Mouse (Mus musculus): ENCODE measurements at regions not wholly inside any gene's neighbourhood (a gene's known extent, or its start where the extent isn't known, plus 50 kb on each side); places are given as distances from the start of the nearest gene placed in this dataset.
A peak's percentile ranks its signal among the peaks of the same experiment; 100 is the strongest.

- Histone ChIP-seq H3K27ac (ENCODE audit: low read depth) (no peak overlapping the region), H3K36me3 (ENCODE audit: insufficient read depth) (no peaks in the 10 kb centered on the region), H3K27me3 (ENCODE audit: insufficient read depth, low read length) (no peaks in the 10 kb centered on the region), H3K4me2 (no peak overlapping the region), H3K9me3 (ENCODE audit: low read depth, low read length) (no peaks in the 10 kb centered on the region), H3K4me1 (ENCODE audit: insufficient read depth) (no peaks in the 10 kb centered on the region), H3K4me3 (ENCODE audit: low read depth, low read length) (no peak overlapping the region), H3K9ac (no peak overlapping the region)
- ATAC-seq (ENCODE audit: insufficient read depth): no peak
- 82% methylated on average over 3 of the region's 3 CpGs for WGBS
- DNase-seq: no peak
- TF ChIP-seq CTCF (IDR thresholded peaks at IDR 0.05; ENCODE audit: low read depth): no peak
Measured at GRCm38 (mm10) chr9:46938628-46939027, 59.9 kb upstream of the Gm4791 start.

DNA sequence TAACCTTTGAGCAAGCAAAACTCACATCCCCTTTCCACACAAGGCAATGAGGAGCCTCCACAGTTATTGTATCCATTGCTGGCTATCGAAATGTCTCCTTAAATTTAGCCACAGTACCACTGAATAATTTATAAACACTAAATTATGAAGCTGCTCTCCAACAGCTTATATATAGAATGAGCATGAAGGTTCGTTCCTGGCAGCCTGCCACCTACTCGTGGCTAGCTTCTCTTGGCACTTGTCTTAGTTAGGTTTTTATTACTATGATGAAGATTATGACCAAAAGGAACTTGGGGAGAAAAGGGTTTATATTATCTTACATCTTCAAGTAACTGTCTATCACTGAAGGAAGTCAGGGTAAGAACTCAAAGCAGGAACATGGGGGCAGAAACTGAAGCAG is 72.9 kb upstream of the Gm4791 start:
- Histone ChIP-seq H3K27me3 (ENCODE audit: insufficient read depth, low read length) (no peaks in the 10 kb centered on the region), H3K4me2 (no peak overlapping the region), H3K9me3 (ENCODE audit: low read depth, low read length) (no peaks in the 10 kb centered on the region), H3K27ac (ENCODE audit: low read depth) (no peak overlapping the region), H3K9ac (no peak overlapping the region), H3K36me3 (ENCODE audit: insufficient read depth) (no peaks in the 10 kb centered on the region), H3K4me1 (ENCODE audit: insufficient read depth) (no peaks in the 10 kb centered on the region), H3K4me3 (ENCODE audit: low read depth, low read length) (no peak overlapping the region)
- ATAC-seq (ENCODE audit: insufficient read depth) (no peak), DNase-seq (peak; percentile 50)
- TF ChIP-seq CTCF (IDR thresholded peaks at IDR 0.05; ENCODE audit: low read depth): no peak
- whole genome bisulfite sequencing: 43% methylated on average over 3 of the region's 3 CpGs

- no peaks in the 10 kb centered on the region for H3K4me1 ChIP-seq (ENCODE audit: insufficient read depth)
- no peak overlapping the region for H3K4me2 ChIP-seq
- TF ChIP-seq CTCF (IDR thresholded peaks at IDR 0.05; ENCODE audit: low read depth): no peak
- 79% methylated on average over 1 of the region's 1 CpGs for WGBS
- no peak overlapping the region for H3K4me3 ChIP-seq (ENCODE audit: low read depth, low read length)
- H3K9me3 ChIP-seq (ENCODE audit: low read depth, low read length): no peaks in the 10 kb centered on the region; the same call in 1 of the 2 replicates
- H3K27me3 ChIP-seq (ENCODE audit: insufficient read depth, low read length): no peaks in the 10 kb centered on the region
- DNase-seq (no peak), ATAC-seq (ENCODE audit: insufficient read depth) (no peak)
- H3K9ac ChIP-seq: no peak overlapping the region
- H3K27ac ChIP-seq (ENCODE audit: low read depth): no peak overlapping the region
- H3K36me3 ChIP-seq (ENCODE audit: insufficient read depth): no peaks in the 10 kb centered on the region
Measured at GRCm38 (mm10) chr9:46920081-46920480, 78.5 kb upstream of the Gm4791 start.

DNA sequence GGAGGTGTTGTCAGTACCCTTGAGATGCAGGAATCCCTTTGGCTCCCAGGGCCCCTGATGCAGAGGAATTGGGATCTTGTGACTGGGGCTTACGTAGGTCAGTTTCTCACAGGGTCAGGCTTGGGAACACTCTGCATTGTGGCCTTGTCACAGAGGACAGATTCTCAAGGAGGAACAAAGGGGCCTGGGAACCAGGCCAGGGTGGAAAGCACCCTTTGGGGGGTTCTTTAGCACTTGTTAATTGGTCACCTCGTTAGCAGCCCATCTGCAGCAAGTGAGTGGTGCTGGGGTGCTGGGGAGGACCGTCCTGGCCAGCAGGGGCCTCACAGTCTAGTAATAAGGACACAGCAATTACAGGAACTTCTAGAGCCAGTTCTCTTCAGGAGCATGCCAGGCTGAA is 85.3 kb upstream of the Gm4791 start:
- Histone ChIP-seq H3K9me3 (ENCODE audit: low read depth, low read length) (no peaks in the 10 kb centered on the region), H3K27me3 (ENCODE audit: insufficient read depth, low read length) (no peaks in the 10 kb centered on the region), H3K27ac (ENCODE audit: low read depth) (no peak overlapping the region), H3K4me1 (ENCODE audit: insufficient read depth) (no peaks in the 10 kb centered on the region), H3K4me3 (ENCODE audit: low read depth, low read length) (no peak overlapping the region), H3K36me3 (ENCODE audit: insufficient read depth) (no peaks in the 10 kb centered on the region), H3K9ac (no peak overlapping the region), H3K4me2 (no peak overlapping the region)
- WGBS: 44% methylated on average over 3 of the region's 3 CpGs
- TF ChIP-seq CTCF (IDR thresholded peaks at IDR 0.05; ENCODE audit: low read depth): no peak
- DNase-seq (no peak), ATAC-seq (ENCODE audit: insufficient read depth) (no peak)

GRCm38 (mm10) chr9:46909412-46910013 is 89.0 kb upstream of the Gm4791 start:
- Histone ChIP-seq H3K4me2 (no peak overlapping the region), H3K4me3 (ENCODE audit: low read depth, low read length) (no peak overlapping the region), H3K27me3 (ENCODE audit: insufficient read depth, low read length) (no peaks in the 10 kb centered on the region), H3K36me3 (ENCODE audit: insufficient read depth) (no peaks in the 10 kb centered on the region), H3K9me3 (ENCODE audit: low read depth, low read length) (no peaks in the 10 kb centered on the region), H3K27ac (ENCODE audit: low read depth) (no peak overlapping the region), H3K9ac (no peak overlapping the region), H3K4me1 (ENCODE audit: insufficient read depth) (no peaks in the 10 kb centered on the region)
- ATAC-seq (ENCODE audit: insufficient read depth): no peak; the same call in 1 of the 2 replicates
- DNase-seq: peak; percentile 56
- TF ChIP-seq CTCF (IDR thresholded peaks at IDR 0.05; ENCODE audit: low read depth): no peak
- WGBS: 27% methylated on average over 6 of the region's 6 CpGs

DNA sequence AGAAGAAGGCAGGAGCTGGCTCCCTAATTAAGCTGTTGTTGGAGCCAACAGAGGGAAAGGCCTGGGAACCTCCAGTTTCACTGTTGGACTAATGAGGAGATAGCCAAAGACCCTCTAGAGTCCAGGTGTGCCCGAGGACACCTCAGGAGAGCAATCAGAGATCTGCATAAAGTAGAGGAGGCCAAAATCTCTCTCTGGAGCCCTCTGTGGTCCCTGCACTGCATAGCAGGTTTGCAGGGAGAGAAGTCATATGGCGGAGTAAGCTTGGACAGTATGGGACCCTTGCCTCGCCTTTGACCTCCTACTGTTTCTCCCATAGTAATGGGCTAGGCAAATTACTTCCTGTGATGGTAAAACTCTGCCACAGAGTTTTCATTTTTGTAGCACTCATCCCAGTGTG is 93.5 kb upstream of the Gm4791 start:
- Histone ChIP-seq H3K27ac (ENCODE audit: low read depth) (no peak overlapping the region), H3K9ac (no peak overlapping the region), H3K4me3 (ENCODE audit: low read depth, low read length) (no peak overlapping the region), H3K36me3 (ENCODE audit: insufficient read depth) (no peaks in the 10 kb centered on the region), H3K4me1 (ENCODE audit: insufficient read depth) (no peaks in the 10 kb centered on the region), H3K4me2 (no peak overlapping the region), H3K9me3 (ENCODE audit: low read depth, low read length) (no peaks in the 10 kb centered on the region), H3K27me3 (ENCODE audit: insufficient read depth, low read length) (no peaks in the 10 kb centered on the region)
- no peak for ATAC-seq (ENCODE audit: insufficient read depth)
- no peak for TF ChIP-seq CTCF (IDR thresholded peaks at IDR 0.05; ENCODE audit: low read depth)
- 73% methylated on average over 3 of the region's 3 CpGs for WGBS
- DNase-seq: no peak

DNA sequence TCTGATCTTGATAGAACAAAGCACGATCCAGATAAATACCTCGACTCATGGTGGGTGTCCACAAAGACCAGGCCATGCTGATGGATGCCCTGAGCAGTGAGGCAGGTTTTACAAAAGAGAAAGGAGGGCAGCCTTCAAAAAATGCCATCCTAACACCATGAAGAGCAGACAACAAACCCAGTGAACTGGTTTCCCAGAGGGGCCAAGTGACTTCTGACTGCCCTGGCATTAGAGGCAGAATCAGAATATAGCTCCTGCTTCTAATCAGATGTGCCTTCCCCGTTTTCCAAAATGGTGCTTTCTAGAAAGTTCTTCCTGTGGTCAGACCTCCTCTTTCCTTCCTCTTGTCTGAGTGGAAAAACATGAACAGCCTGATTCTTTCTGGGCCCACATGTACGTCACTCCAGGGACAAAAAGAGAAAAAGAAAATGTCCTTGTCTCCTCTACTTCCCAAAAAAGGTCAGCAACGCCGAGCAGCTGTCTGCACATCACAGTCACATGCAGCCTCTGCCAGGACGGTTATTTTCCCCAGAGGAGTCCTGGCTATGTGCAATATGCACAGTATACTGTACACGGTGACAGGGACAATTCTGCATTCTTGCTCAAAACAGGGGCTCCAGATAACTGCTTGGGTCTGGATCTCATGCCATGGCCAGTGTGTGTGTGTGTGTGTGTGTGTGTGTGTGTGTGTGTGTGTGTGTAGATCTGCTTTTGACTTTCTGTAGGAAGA is 94.9 kb upstream of the Gm4791 start:
- no peaks in the 10 kb centered on the region for H3K27me3 ChIP-seq (ENCODE audit: insufficient read depth, low read length)
- H3K4me1 ChIP-seq (ENCODE audit: insufficient read depth): no peaks in the 10 kb centered on the region
- no peaks in the 10 kb centered on the region for H3K9me3 ChIP-seq (ENCODE audit: low read depth, low read length)
- H3K4me3 ChIP-seq (ENCODE audit: low read depth, low read length): no peak overlapping the region
- no peaks in the 10 kb centered on the region for H3K36me3 ChIP-seq (ENCODE audit: insufficient read depth)
- no peak for TF ChIP-seq CTCF (IDR thresholded peaks at IDR 0.05; ENCODE audit: low read depth)
- H3K9ac ChIP-seq: no peak overlapping the region
- ATAC-seq (ENCODE audit: insufficient read depth) (peak; percentile 86), DNase-seq (peak; percentile 73)
- 35% methylated on average over 8 of the region's 8 CpGs for WGBS
- no peak overlapping the region for H3K27ac ChIP-seq (ENCODE audit: low read depth)
- H3K4me2 ChIP-seq: no peak overlapping the region

All from lung, embryonic 14.5 days (tissue).